Mouse (Mus musculus): ENCODE measurements around the gene Atg16l2. TPM values are rescaled to one million over a fixed set of nuclear protein-coding genes. Genes with fewer than 3 reads are reported as not detected.

Gene Atg16l2
- polyA plus RNA-seq, 1 experiment from 2014 or later: 12.9 TPM

DNA sequence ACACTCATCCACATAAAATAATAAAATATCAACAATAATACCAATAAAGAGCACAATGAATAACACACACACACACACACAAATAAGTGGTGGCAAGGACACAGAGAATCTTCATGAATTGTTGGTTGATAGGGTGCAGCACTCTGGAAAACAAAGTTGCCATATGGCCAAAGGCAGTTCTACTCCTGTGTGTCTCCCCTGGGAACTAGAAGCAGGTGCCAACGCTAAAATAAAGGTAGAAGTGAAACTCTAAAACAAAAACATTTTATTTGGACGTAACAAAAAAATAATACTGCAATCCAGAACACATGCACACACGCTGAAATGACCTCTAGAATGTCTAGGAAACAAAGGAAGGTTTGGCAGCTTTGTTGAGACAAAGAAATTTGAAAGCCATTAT is 69.3 kb downstream of the Atg16l2 start:
- WGBS: 77% methylated on average over 3 of the region's 3 CpGs
- no peak overlapping the region for H3K27ac ChIP-seq (ENCODE audit: low read length)
- H3K4me1 ChIP-seq (ENCODE audit: insufficient read depth, low read depth, low read length): no peaks in the 10 kb centered on the region
- H3K36me3 ChIP-seq (ENCODE audit: insufficient read depth, low read length): no peaks in the 10 kb centered on the region
- no peak overlapping the region for H3K4me2 ChIP-seq (replicated peaks; ENCODE audit: low read depth, low read length)
- H3K9me3 ChIP-seq (ENCODE audit: low read length): no peaks in the 10 kb centered on the region
- H3K4me3 ChIP-seq (ENCODE audit: low read depth, low read length): no peak overlapping the region
- no peak for ATAC-seq
- no peak overlapping the region for H3K9ac ChIP-seq (replicated peaks; ENCODE audit: low read depth)
- TF ChIP-seq EP300 (IDR thresholded peaks at IDR 0.05) (no peak), CTCF (IDR thresholded peaks at IDR 0.05) (no peak)
- no peaks in the 10 kb centered on the region for H3K27me3 ChIP-seq (replicated peaks; ENCODE audit: insufficient read depth, low read length)
- DNase-seq (ENCODE audit: low spot score): no peak

DNA sequence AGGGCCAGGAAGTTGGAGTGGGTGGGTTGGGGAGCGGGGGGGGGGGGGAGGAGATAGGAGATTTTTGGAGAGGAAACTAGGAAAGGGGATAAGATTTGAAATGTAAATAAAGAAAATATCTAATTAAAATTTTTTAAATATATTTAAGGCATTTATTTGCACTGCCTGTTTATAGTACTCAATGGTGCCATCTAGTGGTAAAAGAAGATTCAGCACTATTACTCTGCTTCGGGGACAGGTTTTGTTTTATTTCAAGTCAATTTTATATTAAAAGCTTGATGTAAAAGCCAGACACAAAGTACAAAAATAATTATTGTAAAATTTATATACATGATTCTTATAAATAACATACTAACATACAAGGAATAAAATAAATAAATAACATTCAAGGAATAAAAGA is 70.6 kb downstream of the Atg16l2 start:
- Histone ChIP-seq H3K27ac (ENCODE audit: low read length) (no peak overlapping the region), H3K4me2 (replicated peaks; ENCODE audit: low read depth, low read length) (no peak overlapping the region), H3K9ac (replicated peaks; ENCODE audit: low read depth) (no peak overlapping the region), H3K27me3 (replicated peaks; ENCODE audit: insufficient read depth, low read length) (no peaks in the 10 kb centered on the region), H3K4me3 (ENCODE audit: low read depth, low read length) (no peak overlapping the region), H3K9me3 (ENCODE audit: low read length) (no peaks in the 10 kb centered on the region), H3K36me3 (ENCODE audit: insufficient read depth, low read length) (no peaks in the 10 kb centered on the region), H3K4me1 (ENCODE audit: insufficient read depth, low read depth, low read length) (no peaks in the 10 kb centered on the region)
- WGBS: 49% methylated on average over 1 of the region's 2 CpGs
- ATAC-seq (no peak), DNase-seq (ENCODE audit: low spot score) (peak; percentile 69)
- TF ChIP-seq CTCF (IDR thresholded peaks at IDR 0.05) (peak; percentile 62), EP300 (IDR thresholded peaks at IDR 0.05) (no peak)

DNA sequence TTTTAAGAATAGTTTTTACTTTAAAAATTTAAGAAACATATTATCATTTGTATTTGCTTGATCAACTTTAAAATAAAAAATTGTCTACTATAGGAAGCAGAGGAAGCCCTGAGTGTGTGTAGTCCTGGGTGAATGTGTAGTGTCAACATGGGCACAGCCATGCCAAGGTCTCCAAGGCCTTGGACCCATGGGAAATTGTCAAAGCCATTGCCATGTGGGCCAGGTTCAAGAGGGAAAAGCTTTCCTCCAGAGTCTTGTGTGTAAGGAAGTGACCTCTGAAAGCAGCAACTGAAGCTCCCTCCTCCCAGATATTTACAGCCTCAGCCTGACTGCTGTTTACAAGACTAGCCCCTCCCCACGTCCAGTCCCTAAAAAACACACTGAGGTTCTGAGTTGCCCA is 72.7 kb downstream of the Atg16l2 start:
- H3K4me1 ChIP-seq (ENCODE audit: insufficient read depth, low read depth, low read length): no peaks in the 10 kb centered on the region
- no peaks in the 10 kb centered on the region for H3K9me3 ChIP-seq (ENCODE audit: low read length)
- no peak for ATAC-seq
- H3K36me3 ChIP-seq (ENCODE audit: insufficient read depth, low read length): no peaks in the 10 kb centered on the region
- TF ChIP-seq EP300 (IDR thresholded peaks at IDR 0.05) (no peak), CTCF (IDR thresholded peaks at IDR 0.05) (no peak)
- no peak overlapping the region for H3K4me2 ChIP-seq (replicated peaks; ENCODE audit: low read depth, low read length)
- no peak for DNase-seq (ENCODE audit: low spot score)
- H3K4me3 ChIP-seq (ENCODE audit: low read depth, low read length): no peak overlapping the region
- no peak overlapping the region for H3K9ac ChIP-seq (replicated peaks; ENCODE audit: low read depth)
- no peak overlapping the region for H3K27ac ChIP-seq (ENCODE audit: low read length)
- no peaks in the 10 kb centered on the region for H3K27me3 ChIP-seq (replicated peaks; ENCODE audit: insufficient read depth, low read length)
- WGBS: 47% methylated on average over 1 of the region's 1 CpGs

DNA sequence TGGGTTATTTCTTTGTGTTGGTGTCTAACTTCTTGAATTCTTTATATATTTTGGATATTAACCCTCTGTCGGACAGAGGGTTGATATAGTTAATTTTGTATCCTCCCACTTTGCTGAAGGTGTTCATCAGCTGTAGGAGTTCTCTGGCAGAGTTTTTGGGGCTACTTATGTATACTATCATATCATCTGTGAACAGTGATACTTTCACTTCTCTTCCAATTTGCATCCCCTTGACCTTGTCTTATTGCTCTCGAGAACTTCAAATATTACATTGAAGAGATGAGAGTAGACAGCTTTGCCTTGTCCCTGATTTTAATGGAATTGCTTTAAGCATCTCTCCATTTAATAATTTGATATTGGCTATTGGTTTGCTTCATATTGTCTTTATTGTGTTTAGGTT is 78.5 kb downstream of the Atg16l2 start:
- Histone ChIP-seq H3K4me3 (ENCODE audit: low read depth, low read length) (no peak overlapping the region), H3K9ac (replicated peaks; ENCODE audit: low read depth) (no peak overlapping the region), H3K9me3 (ENCODE audit: low read length) (no peaks in the 10 kb centered on the region), H3K4me2 (replicated peaks; ENCODE audit: low read depth, low read length) (no peak overlapping the region), H3K27me3 (replicated peaks; ENCODE audit: insufficient read depth, low read length) (no peaks in the 10 kb centered on the region), H3K27ac (ENCODE audit: low read length) (no peak overlapping the region), H3K36me3 (ENCODE audit: insufficient read depth, low read length) (no peaks in the 10 kb centered on the region), H3K4me1 (ENCODE audit: insufficient read depth, low read depth, low read length) (no peaks in the 10 kb centered on the region)
- WGBS: 96% methylated on average over 2 of the region's 2 CpGs
- TF ChIP-seq EP300 (IDR thresholded peaks at IDR 0.05) (no peak), CTCF (IDR thresholded peaks at IDR 0.05) (no peak)
- no peak for ATAC-seq
- no peak for DNase-seq (ENCODE audit: low spot score)

DNA sequence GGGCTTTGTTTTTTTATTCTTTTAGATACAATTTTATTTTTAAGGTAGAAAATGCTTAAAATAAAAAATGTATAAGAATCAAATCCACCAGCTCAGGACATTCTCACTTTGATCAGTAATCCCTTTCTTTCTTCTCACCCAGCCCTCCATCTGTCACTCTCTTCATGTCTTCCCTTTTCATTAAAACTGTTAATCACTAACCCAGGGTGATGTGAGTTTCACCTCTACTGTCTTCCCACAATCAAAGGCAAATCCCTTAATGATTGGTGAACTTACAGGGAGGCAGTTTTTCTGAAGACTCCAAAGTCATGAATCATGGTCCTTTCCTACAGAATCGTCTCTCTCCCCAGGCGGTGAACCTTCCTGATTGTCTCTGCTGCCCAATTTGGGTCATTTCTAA is 85.3 kb downstream of the Atg16l2 start:
- Histone ChIP-seq H3K4me3 (ENCODE audit: low read depth, low read length) (no peak overlapping the region), H3K4me1 (ENCODE audit: insufficient read depth, low read depth, low read length) (peaks cover 3% of the 10 kb centered on the region; the same call in 1 of the 2 replicates), H3K9me3 (ENCODE audit: low read length) (no peaks in the 10 kb centered on the region), H3K36me3 (ENCODE audit: insufficient read depth, low read length) (no peaks in the 10 kb centered on the region), H3K27me3 (replicated peaks; ENCODE audit: insufficient read depth, low read length) (no peaks in the 10 kb centered on the region), H3K4me2 (replicated peaks; ENCODE audit: low read depth, low read length) (no peak overlapping the region), H3K27ac (ENCODE audit: low read length) (no peak overlapping the region), H3K9ac (replicated peaks; ENCODE audit: low read depth) (no peak overlapping the region)
- DNase-seq (ENCODE audit: low spot score): no peak
- WGBS: 73% methylated on average over 2 of the region's 2 CpGs
- no peak for ATAC-seq
- no peak for TF ChIP-seq EP300 (IDR thresholded peaks at IDR 0.05)

DNA sequence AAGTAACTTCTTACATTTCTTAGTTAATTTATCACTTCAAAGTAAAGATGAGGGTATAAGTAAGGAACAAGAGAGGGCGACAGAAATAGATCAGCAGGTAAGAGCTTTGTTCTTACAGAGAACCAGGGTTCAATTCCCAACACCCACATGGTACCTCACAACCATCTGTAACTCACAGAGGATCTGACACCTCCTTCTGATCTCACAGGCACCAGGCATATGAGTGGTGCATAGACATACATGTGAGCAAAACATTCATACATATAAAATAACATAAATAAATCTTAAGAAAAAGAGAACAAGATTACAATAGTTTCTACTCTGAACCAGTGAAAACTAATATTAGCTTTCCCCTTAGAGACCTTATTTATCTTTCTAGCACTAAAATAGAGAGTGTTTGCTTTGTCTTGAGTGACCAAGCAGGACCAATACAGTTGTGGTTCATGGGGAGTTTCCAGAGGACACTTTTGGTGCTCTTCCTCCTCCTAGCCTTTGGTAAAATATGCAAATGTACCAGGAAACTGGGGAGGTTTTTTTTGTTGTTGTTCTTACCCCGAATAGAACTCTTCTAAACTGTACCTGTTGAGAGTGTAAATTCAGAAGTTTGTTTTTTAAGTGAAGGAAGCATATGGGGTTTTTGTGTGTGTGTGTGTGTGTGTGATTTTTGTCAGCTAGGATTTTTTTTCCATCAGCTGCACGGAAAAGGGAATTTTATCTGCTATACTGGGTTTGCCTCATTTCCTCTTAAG is 88.4 kb downstream of the Atg16l2 start:
- H3K4me3 ChIP-seq (ENCODE audit: low read depth, low read length): no peak overlapping the region
- TF ChIP-seq EP300 (IDR thresholded peaks at IDR 0.05): no peak
- TF ChIP-seq CTCF (IDR thresholded peaks at IDR 0.05): no peak
- peaks cover 3% of the 10 kb centered on the region; the same call in 1 of the 2 replicates for H3K4me1 ChIP-seq (ENCODE audit: insufficient read depth, low read depth, low read length)
- DNase-seq (ENCODE audit: low spot score) (peak; percentile 54), ATAC-seq (0 out of 2 replicates have a peak, but pooled peaks have one; percentile 12)
- 0 out of 2 replicates have a peak overlapping the region, but pooled peaks have one; percentile 1 for H3K27ac ChIP-seq (ENCODE audit: low read length)
- no peaks in the 10 kb centered on the region for H3K9me3 ChIP-seq (ENCODE audit: low read length)
- WGBS: 32% methylated on average over 3 of the region's 3 CpGs
- H3K4me2 ChIP-seq (replicated peaks; ENCODE audit: low read depth, low read length): no peak overlapping the region
- H3K27me3 ChIP-seq (replicated peaks; ENCODE audit: insufficient read depth, low read length): no peaks in the 10 kb centered on the region
- no peaks in the 10 kb centered on the region for H3K36me3 ChIP-seq (ENCODE audit: insufficient read depth, low read length)
- no peak overlapping the region for H3K9ac ChIP-seq (replicated peaks; ENCODE audit: low read depth)

Other genes starting within 250 kb of the Atg16l2 start
- 16.0 and 17.7 TPM in 2 replicates for gene Fchsd2, start 209.4 kb downstream of the Atg16l2 start, polyA plus RNA-seq (2015; fragmentation: Nextera tagmentation; extraction: Ambion mirVana)
- gene Stard10, start 14.8 kb upstream of the Atg16l2 start, polyA plus RNA-seq (2015; fragmentation: Nextera tagmentation; extraction: Ambion mirVana): 40.3 and 46.3 TPM in 2 replicates
- gene Arap1, start 45.8 kb upstream of the Atg16l2 start, polyA plus RNA-seq (2015; fragmentation: Nextera tagmentation; extraction: Ambion mirVana): 105 and 110 TPM in 2 replicates
- 4.0 and 4.2 TPM in 2 replicates for gene Gm45837, start 108.6 kb upstream of the Atg16l2 start, polyA plus RNA-seq (2015; fragmentation: Nextera tagmentation; extraction: Ambion mirVana)
- 3.2 and 4.3 TPM in 2 replicates for gene Pde2a, start 119.4 kb upstream of the Atg16l2 start, polyA plus RNA-seq (2015; fragmentation: Nextera tagmentation; extraction: Ambion mirVana)